Mouse (Mus musculus): ENCODE data around the gene Cmtm4. TPM values are rescaled to one million over a fixed set of nuclear protein-coding genes. Genes with fewer than 3 reads are reported as not detected.

Gene Cmtm4
- polyA plus RNA-seq, 1 experiment from 2014 or later = 0.67 TPM

DNA sequence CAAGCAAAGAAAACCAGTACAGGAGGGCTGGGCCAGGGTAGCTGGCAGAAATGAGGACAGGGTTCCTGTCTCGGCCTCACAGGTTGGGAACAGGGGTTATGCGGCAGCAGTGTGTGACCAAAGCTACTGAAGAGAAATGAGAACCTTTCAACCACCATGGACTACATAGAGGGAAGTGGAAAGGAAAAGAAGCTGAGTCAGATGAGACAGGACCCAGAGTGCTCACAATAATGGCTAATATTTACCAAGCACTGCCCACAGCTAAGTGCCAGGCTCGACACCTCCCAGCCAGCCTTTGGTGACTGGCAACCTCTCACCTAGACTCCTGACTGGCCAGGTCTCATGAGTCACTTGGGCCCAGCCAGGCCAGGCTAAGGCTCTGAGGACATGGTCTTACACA is 11.6 kb downstream of the Cmtm4 start:
- no peak overlapping the region for H3K4me2 ChIP-seq
- ATAC-seq = no peak; the same call in 1 of the 2 replicates
- no peak overlapping the region for H3K4me3 ChIP-seq
- H3K27me3 ChIP-seq (replicated peaks) = no peaks in the 10 kb centered on the region
- H3K27ac ChIP-seq = no peak overlapping the region
- H3K4me1 ChIP-seq = peaks cover 19% of the 10 kb centered on the region
- H3K9ac ChIP-seq = no peak overlapping the region
- WGBS (ENCODE audit: insufficient replicate concordance) = 61% methylated on average over 3 of the region's 3 CpGs
- no peaks in the 10 kb centered on the region for H3K36me3 ChIP-seq
- H3K9me3 ChIP-seq (replicated peaks) = no peaks in the 10 kb centered on the region

DNA sequence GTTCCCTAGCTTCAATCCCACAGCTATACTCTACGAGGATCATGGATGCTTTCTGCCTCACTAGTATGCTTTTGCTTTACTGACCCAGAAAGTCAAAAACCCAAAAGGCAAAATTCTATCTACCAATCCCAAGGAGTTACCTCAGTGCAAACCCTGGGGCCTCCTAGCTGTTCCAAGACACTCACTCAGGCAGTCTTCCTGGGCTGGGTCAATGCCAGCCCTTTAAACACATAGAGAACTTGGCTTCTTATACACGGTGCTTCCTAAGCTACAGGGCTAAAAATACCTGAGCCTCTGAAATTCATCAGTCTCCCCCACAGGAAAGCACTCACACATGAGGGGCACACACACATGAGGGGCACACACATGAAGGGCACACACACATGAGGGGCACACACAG is 12.3 kb downstream of the Cmtm4 start:
- Histone ChIP-seq H3K36me3 (no peaks in the 10 kb centered on the region), H3K27me3 (replicated peaks) (no peaks in the 10 kb centered on the region), H3K9ac (no peak overlapping the region), H3K4me1 (peaks cover 19% of the 10 kb centered on the region), H3K4me3 (no peak overlapping the region), H3K9me3 (replicated peaks) (no peaks in the 10 kb centered on the region), H3K4me2 (no peak overlapping the region), H3K27ac (no peak overlapping the region)
- 72% methylated on average over 2 of the region's 2 CpGs for WGBS (ENCODE audit: insufficient replicate concordance)
- ATAC-seq = no peak

DNA sequence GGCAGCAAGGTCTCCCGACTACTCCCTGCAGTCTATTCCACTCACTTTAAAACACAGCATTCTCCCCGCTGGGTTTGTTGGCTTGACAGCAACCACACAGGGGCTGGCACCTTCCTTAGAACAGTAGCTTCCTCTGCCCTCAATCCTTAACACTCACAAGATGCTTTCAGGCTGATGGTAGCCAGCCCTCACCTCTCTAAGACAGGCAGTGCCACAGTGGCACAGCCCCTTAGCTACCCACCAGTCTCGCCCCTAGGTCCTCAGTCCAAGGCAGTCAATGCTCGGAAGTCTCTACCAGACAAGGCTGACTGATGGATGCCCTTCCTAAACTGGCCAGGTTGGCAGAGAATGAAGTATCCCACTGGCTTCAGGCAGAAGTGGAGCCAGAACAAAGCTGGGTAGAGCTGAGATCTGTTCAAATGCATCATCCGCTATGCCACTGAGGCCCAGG is 14.6 kb downstream of the Cmtm4 start:
- WGBS (ENCODE audit: insufficient replicate concordance) = 76% methylated on average over 5 of the region's 5 CpGs
- H3K4me3 ChIP-seq = no peak overlapping the region

DNA sequence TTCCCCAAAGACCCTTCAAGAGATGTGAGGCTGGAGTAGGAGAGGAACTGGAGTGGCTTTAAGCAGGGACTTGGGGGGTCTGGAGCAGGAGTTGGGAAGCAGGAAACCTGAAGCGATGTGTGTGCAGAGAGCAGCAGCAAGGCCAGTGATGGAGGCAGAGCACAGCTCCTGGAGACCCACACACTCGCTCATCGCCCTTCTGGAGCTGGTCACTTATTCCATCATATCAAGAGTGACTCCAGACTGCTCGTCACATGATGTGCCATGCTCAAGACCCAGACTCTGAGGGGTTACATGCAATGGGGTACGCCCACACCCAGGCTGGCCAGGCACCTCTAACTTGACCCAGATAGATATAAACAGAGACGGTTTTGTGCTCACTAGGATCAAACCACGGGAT is 15.3 kb downstream of the Cmtm4 start:
- Histone ChIP-seq H3K9ac (no peak overlapping the region), H3K4me2 (no peak overlapping the region), H3K36me3 (no peaks in the 10 kb centered on the region), H3K4me3 (no peak overlapping the region), H3K27me3 (replicated peaks) (no peaks in the 10 kb centered on the region), H3K4me1 (peaks cover 10% of the 10 kb centered on the region; the same call in 1 of the 2 replicates), H3K9me3 (replicated peaks) (no peaks in the 10 kb centered on the region), H3K27ac (no peak overlapping the region)
- ATAC-seq = no peak
- 77% methylated on average over 7 of the region's 7 CpGs for WGBS (ENCODE audit: insufficient replicate concordance)

More for the DNA sequence above, 14.6 kb downstream of the Cmtm4 start:
- Histone ChIP-seq H3K27ac (no peak overlapping the region), H3K4me1 (peaks cover 7% of the 10 kb centered on the region; the same call in 1 of the 2 replicates), H3K27me3 (replicated peaks) (no peaks in the 10 kb centered on the region), H3K36me3 (no peaks in the 10 kb centered on the region), H3K4me2 (no peak overlapping the region), H3K9ac (no peak overlapping the region), H3K9me3 (replicated peaks) (no peaks in the 10 kb centered on the region)
- no peak for ATAC-seq

DNA sequence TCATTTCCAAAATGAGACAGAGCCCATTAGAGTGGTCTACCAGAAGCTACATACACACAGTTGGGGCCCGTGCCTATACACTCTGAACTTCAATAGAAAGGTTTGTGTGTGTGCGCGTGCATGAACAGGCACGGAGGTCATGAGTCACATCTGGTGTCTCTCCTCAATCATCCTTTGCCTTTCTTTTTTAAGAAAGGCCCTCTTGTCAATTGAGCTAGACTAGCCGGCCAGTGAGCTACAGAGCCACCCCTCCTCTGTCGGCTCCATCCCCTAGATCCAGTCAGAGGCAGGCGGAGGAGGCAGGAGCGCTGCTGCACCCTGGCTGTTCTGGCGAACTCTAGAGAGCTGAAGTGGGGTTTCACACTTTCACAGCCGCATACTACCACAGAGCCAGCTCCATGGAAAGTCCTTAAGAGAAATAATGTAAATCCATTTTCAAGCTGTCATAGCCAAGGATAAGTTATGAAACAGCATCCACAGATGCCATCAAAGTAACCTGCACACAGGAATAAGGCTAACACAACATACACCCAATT is 16.2 kb downstream of the Cmtm4 start:
- Histone ChIP-seq H3K27me3 (replicated peaks) (no peaks in the 10 kb centered on the region), H3K27ac (no peak overlapping the region), H3K4me1 (peaks cover 10% of the 10 kb centered on the region; the same call in 1 of the 2 replicates), H3K9ac (no peak overlapping the region), H3K4me2 (no peak overlapping the region), H3K36me3 (no peaks in the 10 kb centered on the region), H3K4me3 (no peak overlapping the region), H3K9me3 (replicated peaks) (no peaks in the 10 kb centered on the region)
- ATAC-seq = no peak
- WGBS (ENCODE audit: insufficient replicate concordance) = 79% methylated on average over 10 of the region's 10 CpGs

DNA sequence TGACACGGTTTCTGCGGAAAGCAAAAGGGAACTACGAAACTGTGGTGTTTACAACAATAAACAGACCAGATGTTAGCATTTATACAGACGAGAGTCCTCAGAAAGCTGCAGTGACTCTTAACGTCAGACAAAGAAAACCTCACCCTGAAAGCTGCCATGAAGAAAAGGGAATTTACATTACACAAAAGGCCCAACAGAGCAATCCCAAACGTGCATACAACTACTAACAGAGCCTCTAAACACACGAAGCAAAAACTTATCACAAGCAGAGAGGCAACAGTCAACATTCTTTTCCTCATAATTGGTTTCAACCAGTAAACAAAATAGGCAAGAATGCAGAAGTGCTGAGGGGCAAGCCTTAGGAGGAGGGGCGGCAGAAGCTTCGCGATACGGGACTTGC is 18.9 kb downstream of the Cmtm4 start:
- Histone ChIP-seq H3K36me3 (no peaks in the 10 kb centered on the region), H3K4me3 (no peak overlapping the region), H3K4me2 (no peak overlapping the region), H3K4me1 (peaks cover 7% of the 10 kb centered on the region; the same call in 1 of the 2 replicates), H3K27ac (no peak overlapping the region), H3K27me3 (replicated peaks) (no peaks in the 10 kb centered on the region), H3K9ac (no peak overlapping the region), H3K9me3 (replicated peaks) (no peaks in the 10 kb centered on the region)
- ATAC-seq = no peak
- 70% methylated on average over 11 of the region's 11 CpGs for WGBS (ENCODE audit: insufficient replicate concordance)

DNA sequence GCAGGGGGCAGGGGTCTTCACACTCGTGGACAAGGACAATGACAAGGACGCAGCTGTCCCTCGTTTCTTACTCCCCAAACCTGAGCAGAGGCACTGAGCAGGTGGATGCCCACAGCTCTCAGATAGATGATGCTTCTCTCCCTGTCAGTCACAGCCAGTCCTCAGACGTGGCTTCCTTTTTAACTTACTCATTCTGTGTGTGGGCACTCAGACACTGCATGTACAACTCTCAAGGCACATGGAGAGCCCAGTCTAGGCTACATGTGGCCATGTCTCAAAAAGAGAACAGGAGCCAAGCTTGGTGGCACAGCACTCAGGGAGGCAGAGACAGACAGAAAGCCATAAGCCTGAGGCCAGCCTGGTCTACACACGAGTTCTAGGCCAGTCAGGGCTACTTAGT is 19.6 kb downstream of the Cmtm4 start:
- no peak overlapping the region for H3K4me2 ChIP-seq
- H3K9me3 ChIP-seq (replicated peaks) = no peaks in the 10 kb centered on the region
- no peak overlapping the region for H3K4me3 ChIP-seq
- no peaks in the 10 kb centered on the region for H3K27me3 ChIP-seq (replicated peaks)
- peaks cover 7% of the 10 kb centered on the region; the same call in 1 of the 2 replicates for H3K4me1 ChIP-seq
- 64% methylated on average over 5 of the region's 5 CpGs for WGBS (ENCODE audit: insufficient replicate concordance)
- H3K27ac ChIP-seq = 0 out of 2 replicates have a peak overlapping the region, but pooled peaks have one; percentile 30
- H3K9ac ChIP-seq = no peak overlapping the region
- H3K36me3 ChIP-seq = no peaks in the 10 kb centered on the region
- no peak for ATAC-seq

DNA sequence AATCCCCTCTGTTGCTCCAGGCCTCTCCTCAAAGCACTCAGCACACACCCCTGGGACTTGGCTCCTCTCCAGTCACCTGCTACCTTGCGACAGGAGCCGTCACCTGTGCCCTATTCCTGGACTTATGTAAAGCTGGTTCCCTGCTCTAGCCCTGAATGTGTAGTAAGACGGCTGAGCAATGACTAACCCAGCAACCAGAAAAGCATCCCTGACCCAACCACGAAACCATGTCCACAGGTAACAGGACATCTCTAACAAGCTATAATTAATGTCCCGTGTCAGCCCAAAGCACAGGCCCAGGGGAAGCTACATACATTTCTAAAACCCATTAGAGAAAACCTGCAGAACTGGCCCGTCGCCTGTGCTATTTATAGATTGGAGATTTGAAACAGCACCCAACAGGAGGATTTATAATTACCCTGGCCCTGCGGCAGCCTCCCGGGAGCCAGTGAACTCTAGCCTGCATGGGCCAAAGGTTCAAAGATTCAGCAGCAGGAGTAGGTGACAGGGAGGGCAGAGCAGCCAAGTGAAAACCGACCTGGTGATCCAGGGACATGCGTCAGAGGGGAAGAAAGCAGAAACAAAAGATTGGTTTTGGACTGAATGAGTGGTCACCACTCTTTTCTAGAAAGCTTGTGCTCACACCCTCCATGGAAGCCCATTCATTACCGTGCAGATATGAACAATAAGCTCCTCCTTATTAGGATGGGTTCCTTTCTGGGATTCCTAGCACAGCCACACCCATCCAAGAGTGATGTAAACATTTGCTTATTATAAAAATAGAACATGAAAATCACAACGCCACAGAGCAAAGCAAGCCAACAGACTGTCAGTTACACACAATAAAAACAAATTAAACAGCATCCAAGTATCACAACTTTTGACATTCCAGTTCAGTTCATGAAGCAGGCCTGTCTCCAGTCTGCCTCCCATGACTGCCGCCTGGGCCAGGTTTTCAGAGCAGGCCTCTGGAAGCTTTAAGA is 20.5 kb downstream of the Cmtm4 start:
- Histone ChIP-seq H3K9me3 (replicated peaks) (no peaks in the 10 kb centered on the region), H3K4me2 (no peak overlapping the region), H3K4me3 (no peak overlapping the region), H3K36me3 (no peaks in the 10 kb centered on the region), H3K27me3 (replicated peaks) (no peaks in the 10 kb centered on the region), H3K9ac (no peak overlapping the region), H3K4me1 (peaks cover 7% of the 10 kb centered on the region; the same call in 1 of the 2 replicates), H3K27ac (0 out of 2 replicates have a peak overlapping the region, but pooled peaks have one; percentile 12)
- 58% methylated on average over 14 of the region's 14 CpGs for WGBS (ENCODE audit: insufficient replicate concordance)
- ATAC-seq = peak; percentile 61

DNA sequence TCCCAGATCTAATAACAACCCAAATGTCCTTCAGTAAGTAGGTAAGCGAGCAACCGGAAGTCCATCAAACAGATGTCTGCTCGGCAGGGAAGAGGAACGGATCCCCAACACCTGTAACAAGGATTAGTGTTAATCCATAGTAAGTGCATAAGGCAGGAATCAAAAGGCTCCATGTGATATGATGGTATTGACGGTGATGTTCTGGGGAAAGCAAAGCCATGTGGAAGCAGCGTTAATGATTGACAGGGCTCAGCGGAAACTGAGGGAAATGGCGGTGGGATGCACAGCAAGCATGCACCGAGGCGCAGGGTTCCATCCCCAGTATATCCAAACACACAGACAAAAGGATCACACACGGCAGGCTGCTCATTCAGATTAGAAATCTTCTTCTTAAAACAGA is 21.3 kb downstream of the Cmtm4 start:
- ATAC-seq = no peak
- H3K4me3 ChIP-seq = no peak overlapping the region
- H3K4me2 ChIP-seq = no peak overlapping the region
- peaks cover 7% of the 10 kb centered on the region; the same call in 1 of the 2 replicates for H3K4me1 ChIP-seq
- H3K9me3 ChIP-seq (replicated peaks) = no peaks in the 10 kb centered on the region
- no peak overlapping the region for H3K27ac ChIP-seq
- no peak overlapping the region for H3K9ac ChIP-seq
- H3K27me3 ChIP-seq (replicated peaks) = no peaks in the 10 kb centered on the region
- no peaks in the 10 kb centered on the region for H3K36me3 ChIP-seq
- WGBS (ENCODE audit: insufficient replicate concordance) = 70% methylated on average over 11 of the region's 11 CpGs

DNA sequence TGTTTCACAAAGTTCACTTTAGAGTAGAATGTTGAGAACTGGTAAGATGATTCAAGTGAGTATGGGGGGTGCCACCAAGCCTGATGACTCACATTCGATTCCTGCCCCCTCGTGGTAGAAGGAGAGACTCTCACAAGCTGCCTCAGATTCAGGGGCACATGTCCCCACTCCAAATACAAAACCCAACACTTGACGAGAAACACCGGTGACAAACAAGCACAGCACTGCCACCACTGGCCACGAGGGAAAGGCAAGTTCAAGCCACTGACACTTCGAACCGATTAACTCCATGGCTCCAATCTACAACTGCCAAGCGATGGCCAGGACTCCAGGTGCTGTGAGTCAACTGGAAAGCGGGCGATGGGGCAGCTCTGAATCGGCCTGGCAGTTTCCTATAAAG is 21.8 kb downstream of the Cmtm4 start:
- Histone ChIP-seq H3K36me3 (no peaks in the 10 kb centered on the region), H3K9ac (no peak overlapping the region), H3K27ac (no peak overlapping the region), H3K9me3 (replicated peaks) (no peaks in the 10 kb centered on the region), H3K4me2 (no peak overlapping the region), H3K27me3 (replicated peaks) (no peaks in the 10 kb centered on the region), H3K4me1 (peaks cover 7% of the 10 kb centered on the region; the same call in 1 of the 2 replicates), H3K4me3 (no peak overlapping the region)
- no peak for ATAC-seq
- 72% methylated on average over 11 of the region's 11 CpGs for WGBS (ENCODE audit: insufficient replicate concordance)

DNA sequence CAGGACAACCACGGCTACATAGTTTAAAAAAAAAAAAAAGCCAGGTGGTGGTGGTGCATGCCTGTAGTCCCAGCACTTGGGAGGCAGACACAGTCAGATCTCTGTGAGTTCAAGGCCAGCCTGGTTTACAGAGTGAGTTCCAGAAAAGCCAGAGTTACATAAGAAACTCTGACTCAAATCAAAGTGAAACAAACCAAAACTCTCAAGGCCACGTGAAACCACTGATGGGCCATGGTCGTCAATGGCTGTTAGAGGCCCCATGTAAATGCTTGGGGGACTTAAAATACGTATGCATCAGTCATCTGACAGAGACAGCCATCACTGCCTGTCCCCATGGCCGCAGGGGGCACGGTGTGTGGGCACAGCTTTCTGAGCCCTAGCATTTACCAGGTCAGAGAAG is 24.5 kb downstream of the Cmtm4 start:
- H3K9ac ChIP-seq = no peak overlapping the region
- no peak overlapping the region for H3K4me2 ChIP-seq
- H3K9me3 ChIP-seq (replicated peaks) = no peaks in the 10 kb centered on the region
- no peaks in the 10 kb centered on the region for H3K36me3 ChIP-seq
- H3K27ac ChIP-seq = no peak overlapping the region
- H3K4me3 ChIP-seq = no peak overlapping the region
- H3K4me1 ChIP-seq = peaks cover 7% of the 10 kb centered on the region; the same call in 1 of the 2 replicates
- no peaks in the 10 kb centered on the region for H3K27me3 ChIP-seq (replicated peaks)
- 69% methylated on average over 6 of the region's 6 CpGs for WGBS (ENCODE audit: insufficient replicate concordance)
- ATAC-seq = no peak

DNA sequence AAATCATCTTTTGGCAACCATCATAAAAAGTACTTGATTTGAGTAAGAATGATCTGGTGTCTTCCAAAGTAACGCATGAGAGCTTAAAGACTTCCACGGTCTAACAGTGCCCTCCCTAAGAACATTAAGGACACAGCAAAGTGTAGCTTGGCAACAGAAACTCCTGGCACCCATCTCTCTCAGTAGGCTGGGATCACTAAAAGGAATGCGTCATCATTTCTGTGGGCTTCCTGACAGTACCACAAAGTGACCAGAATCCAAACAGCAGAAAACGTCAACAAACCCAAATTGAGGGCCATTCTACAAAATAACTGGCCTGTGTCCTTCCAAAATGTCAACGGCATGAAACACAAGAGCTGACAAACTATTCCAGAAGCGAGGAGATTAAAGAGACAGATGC is 25.5 kb downstream of the Cmtm4 start:
- H3K27me3 ChIP-seq (replicated peaks) = no peaks in the 10 kb centered on the region
- no peak overlapping the region for H3K9ac ChIP-seq
- no peak for ATAC-seq
- H3K36me3 ChIP-seq = no peaks in the 10 kb centered on the region
- H3K4me2 ChIP-seq = no peak overlapping the region
- 62% methylated on average over 6 of the region's 6 CpGs for WGBS (ENCODE audit: insufficient replicate concordance)
- H3K27ac ChIP-seq = no peak overlapping the region
- H3K4me3 ChIP-seq = no peak overlapping the region
- H3K4me1 ChIP-seq = peaks cover 8% of the 10 kb centered on the region; the same call in 1 of the 2 replicates
- H3K9me3 ChIP-seq (replicated peaks) = no peaks in the 10 kb centered on the region

Data from liver, embryonic 12.5 days (tissue).